In the genomic region with DNA sequence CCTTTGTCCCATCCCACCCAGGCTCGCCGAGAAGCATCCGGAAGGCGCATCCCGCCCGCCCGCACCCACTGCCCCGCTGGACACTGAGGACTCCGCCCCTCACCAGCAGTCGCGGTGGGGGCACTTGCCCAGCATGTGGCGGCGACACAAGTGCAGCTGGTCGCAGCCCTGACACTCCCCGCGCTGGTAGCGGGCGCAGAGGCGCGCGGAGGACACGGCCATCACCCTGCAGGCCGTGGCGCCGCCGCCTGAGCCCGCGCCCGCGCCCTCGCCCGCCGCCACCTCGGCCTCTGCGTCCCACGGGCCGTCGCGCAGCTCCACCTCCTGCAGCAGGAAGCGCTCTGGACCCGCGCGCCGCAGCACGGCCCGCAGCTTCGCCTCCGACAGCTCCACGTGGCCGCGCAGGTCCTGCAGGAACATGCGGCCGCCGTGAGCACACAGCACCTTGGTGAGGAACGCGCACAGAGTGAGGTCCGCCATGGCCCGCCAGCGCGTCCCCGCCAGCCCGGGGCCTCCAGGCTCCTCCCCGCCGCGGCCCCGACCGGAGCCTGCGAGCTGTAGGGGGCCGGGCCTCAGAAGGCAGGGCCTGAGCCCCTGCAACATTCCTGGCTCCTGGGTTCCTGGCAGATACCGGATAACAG, we compare ENCODE assay signal across 8 mouse cellular contexts. TPM values are rescaled to one million over a fixed set of nuclear protein-coding genes. Genes with fewer than 3 reads are reported as not detected.
DNase-seq lines count a peak whose midpoint lies in the region; ATAC-seq lines count a peak whose summit lies in the region.

TSS of gene Zc3hav1l (minus strand) at position 499 of the 641 bp plus-strand sequence.

- no peaks in the 10 kb centered on the region for H3K27me3 ChIP-seq in embryonic facial prominence, embryonic 14.5 days (replicated peaks; ENCODE audit: control insufficient read depth, insufficient read depth, low read length)
- no peaks in the 10 kb centered on the region for H3K27me3 ChIP-seq in heart, embryonic 11.5 days (ENCODE audit: control insufficient read depth, insufficient read depth, low read length)
- H3K27me3 ChIP-seq in kidney, embryonic 15.5 days, result no peaks in the 10 kb centered on the region
- H3K27me3 ChIP-seq in liver, embryonic 11.5 days (replicated peaks; ENCODE audit: control insufficient read depth, insufficient read depth, low read length), result no peaks in the 10 kb centered on the region
- H3K27me3 ChIP-seq in stomach, embryonic 16.5 days (ENCODE audit: control insufficient read depth, insufficient read depth, low read length), result no peaks in the 10 kb centered on the region

- no peaks in the 10 kb centered on the region for H3K9me3 ChIP-seq in embryonic facial prominence, embryonic 14.5 days (ENCODE audit: control insufficient read depth, low read length)
- 0 out of 2 replicates have a peak, but pooled peaks cover 3% of the 10 kb centered on the region for H3K9me3 ChIP-seq in heart, embryonic 11.5 days (replicated peaks; ENCODE audit: control insufficient read depth, low read length)
- no peaks in the 10 kb centered on the region for H3K9me3 ChIP-seq in kidney, embryonic 15.5 days (replicated peaks)
- H3K9me3 ChIP-seq in liver, embryonic 11.5 days (ENCODE audit: control insufficient read depth, low read length), result no peaks in the 10 kb centered on the region
- no peaks in the 10 kb centered on the region for H3K9me3 ChIP-seq in stomach, embryonic 16.5 days (replicated peaks; ENCODE audit: control insufficient read depth, low read length)

- ATAC-seq in embryonic facial prominence, embryonic 14.5 days (ENCODE audit: low read depth), result peak; percentile 98
- peak; percentile 97 for ATAC-seq in heart, embryonic 11.5 days (replicated peaks; ENCODE audit: insufficient number of reproducible peaks, low FRiP score, low TSS enrichment)
- ATAC-seq in kidney, embryonic 15.5 days (replicated peaks; ENCODE audit: low FRiP score), result peak; percentile 99
- ATAC-seq in liver, embryonic 11.5 days (replicated peaks; ENCODE audit: low FRiP score), result peak; percentile 95
- ATAC-seq in stomach, embryonic 16.5 days (ENCODE audit: insufficient read depth, low FRiP score), result peak; percentile 97

- WGBS in embryonic facial prominence, embryonic 14.5 days, result 1% methylated on average over 28 of the region's 70 CpGs
- under 1% methylated on average over 63 of the region's 70 CpGs for WGBS in heart, embryonic 11.5 days (ENCODE audit: insufficient replicate concordance)
- 0% methylated on average over 65 of the region's 70 CpGs for WGBS in kidney, embryonic 15.5 days
- WGBS in liver, embryonic 11.5 days, result under 1% methylated on average over 65 of the region's 70 CpGs
- under 1% methylated on average over 55 of the region's 70 CpGs for WGBS in stomach, embryonic 16.5 days

- H3K36me3 ChIP-seq in embryonic facial prominence, embryonic 14.5 days (ENCODE audit: control insufficient read depth, insufficient read depth, low read length), result peaks cover 33% of the 10 kb centered on the region
- H3K36me3 ChIP-seq in heart, embryonic 11.5 days (ENCODE audit: control insufficient read depth, insufficient read depth, low read length), result peaks cover 18% of the 10 kb centered on the region
- H3K36me3 ChIP-seq in kidney, embryonic 15.5 days, result peaks cover 34% of the 10 kb centered on the region
- peaks cover 12% of the 10 kb centered on the region for H3K36me3 ChIP-seq in liver, embryonic 11.5 days (ENCODE audit: control insufficient read depth, insufficient read depth, low read length)
- H3K36me3 ChIP-seq in stomach, embryonic 16.5 days (ENCODE audit: control insufficient read depth, insufficient read depth, low read length), result peaks cover 18% of the 10 kb centered on the region; the same call in 1 of the 2 replicates

- H3K4me1 ChIP-seq in embryonic facial prominence, embryonic 14.5 days (ENCODE audit: control insufficient read depth, insufficient read depth, low read length), result no peaks in the 10 kb centered on the region
- peaks cover 6% of the 10 kb centered on the region; the same call in 1 of the 2 replicates for H3K4me1 ChIP-seq in heart, embryonic 11.5 days (ENCODE audit: control insufficient read depth, insufficient read depth, low read length)
- peaks cover 11% of the 10 kb centered on the region for H3K4me1 ChIP-seq in kidney, embryonic 15.5 days
- H3K4me1 ChIP-seq in liver, embryonic 11.5 days (replicated peaks; ENCODE audit: control insufficient read depth, insufficient read depth, low read length), result peaks cover 9% of the 10 kb centered on the region
- H3K4me1 ChIP-seq in stomach, embryonic 16.5 days (ENCODE audit: control insufficient read depth, insufficient read depth, low read length), result peaks cover 8% of the 10 kb centered on the region; the same call in 1 of the 2 replicates

- H3K4me2 ChIP-seq in embryonic facial prominence, embryonic 14.5 days (ENCODE audit: low read depth, low read length), result peak within 1 kb of the TSS; percentile 72
- peak within 1 kb of the TSS; percentile 76 for H3K4me2 ChIP-seq in heart, embryonic 11.5 days
- H3K4me2 ChIP-seq in kidney, embryonic 15.5 days, result peak within 1 kb of the TSS; percentile 67
- H3K4me2 ChIP-seq in liver, embryonic 11.5 days, result peak within 1 kb of the TSS; percentile 89
- H3K4me2 ChIP-seq in stomach, embryonic 16.5 days (ENCODE audit: low read depth, low read length), result peak within 1 kb of the TSS; percentile 54

- H3K9ac ChIP-seq in embryonic facial prominence, embryonic 14.5 days (ENCODE audit: low read depth, low read length), result peak within 1 kb of the TSS; percentile 90
- peak within 1 kb of the TSS; percentile 98 for H3K9ac ChIP-seq in heart, embryonic 11.5 days (ENCODE audit: low read depth, low read length)
- H3K9ac ChIP-seq in kidney, embryonic 15.5 days, result peak within 1 kb of the TSS; percentile 93
- peak within 1 kb of the TSS; percentile 97 for H3K9ac ChIP-seq in liver, embryonic 11.5 days (ENCODE audit: low read depth, low read length)
- H3K9ac ChIP-seq in stomach, embryonic 16.5 days (ENCODE audit: low read length), result peak within 1 kb of the TSS; percentile 98

- peak within 1 kb of the TSS; percentile 90 for H3K4me3 ChIP-seq in embryonic facial prominence, embryonic 14.5 days (ENCODE audit: low read depth, low read length)
- peak within 1 kb of the TSS; percentile 86 for H3K4me3 ChIP-seq in heart, embryonic 11.5 days (ENCODE audit: low read depth, low read length)
- peak within 1 kb of the TSS; percentile 86 for H3K4me3 ChIP-seq in kidney, embryonic 15.5 days (replicated peaks)
- H3K4me3 ChIP-seq in liver, embryonic 11.5 days (ENCODE audit: low read depth, low read length), result peak within 1 kb of the TSS; percentile 92
- H3K4me3 ChIP-seq in stomach, embryonic 16.5 days (replicated peaks; ENCODE audit: low read length), result peak within 1 kb of the TSS; percentile 86

- peak; percentile 80 for DNase-seq in A20 (ENCODE audit: low read depth, low spot score)
- DNase-seq in adrenal gland, postnatal 36 days, result peak; percentile 76 to 87
- DNase-seq in embryonic facial prominence, embryonic 14.5 days (ENCODE audit: low spot score), result peak; percentile 95
- DNase-seq in liver, embryonic 11.5 days (ENCODE audit: low spot score), result peak; percentile 84
- peak; percentile 7 to 26 for DNase-seq in natural killer cell, adult 2 months (ENCODE audit: low spot score in 2 of 2)

- H3K27ac ChIP-seq in embryonic facial prominence, embryonic 14.5 days (replicated peaks; ENCODE audit: low read depth, low read length), result peak within 1 kb of the TSS; percentile 96
- peak within 1 kb of the TSS; percentile 97 for H3K27ac ChIP-seq in heart, embryonic 11.5 days (ENCODE audit: low read depth, low read length)
- H3K27ac ChIP-seq in kidney, embryonic 15.5 days, result peak within 1 kb of the TSS; percentile 98
- peak within 1 kb of the TSS; percentile 95 for H3K27ac ChIP-seq in liver, embryonic 11.5 days (ENCODE audit: low read depth, low read length)
- H3K27ac ChIP-seq in stomach, embryonic 16.5 days (ENCODE audit: low read length), result peak within 1 kb of the TSS; percentile 97

RNA-seq across cellular contexts. Expression of gene Zc3hav1l, which starts in this region (rescaled TPM):
- total RNA-seq in adrenal gland, postnatal 36 days (2021), result 1 to 10 TPM; 2.7 to 3.1 TPM
- 10.6 and 12.3 TPM in 2 replicates for polyA plus RNA-seq in embryonic facial prominence, embryonic 14.5 days (2014; fragmentation: Nextera tagmentation; extraction: Ambion mirVana)
- 10.4 and 11.6 TPM in 2 replicates for polyA plus RNA-seq in heart, embryonic 11.5 days (2014; fragmentation: Nextera tagmentation; extraction: Ambion mirVana)
- polyA plus RNA-seq in kidney, embryonic 15.5 days (2015; fragmentation: Nextera tagmentation; extraction: Ambion mirVana), result 9.9 TPM in 2 replicates
- 8.3 and 8.9 TPM in 2 replicates for polyA plus RNA-seq in liver, embryonic 11.5 days (2014; fragmentation: Nextera tagmentation; extraction: Ambion mirVana)
- 6.9 and 7.0 TPM in 2 replicates for polyA plus RNA-seq in stomach, embryonic 16.5 days (2015; fragmentation: Nextera tagmentation; extraction: Ambion mirVana)

Comparison
In these comparisons a context has a peak if more than half of its experiments do, and no peak if none do; other contexts are left out.
1. Peak in every context shown above with its lines: DNase-seq, ATAC-seq, H3K4me3 ChIP-seq and H3K27ac ChIP-seq.
2. DNase-seq: peak in every context shown above with its lines; median percentile 95 in embryonic facial prominence, embryonic 14.5 days; 84 in liver, embryonic 11.5 days; 82 in adrenal gland, postnatal 36 days; 80 in A20; 16 in natural killer cell, adult 2 months.